Mouse (Mus musculus) bone marrow macrophage, adult 2 months (primary cell): Measurements from ENCODE around the gene Anxa9.

Experiments used
- CTCF ChIP-seq: IDR thresholded peaks from 2 replicates; pipeline ENCODE4 v1.5.1; 2012; ENCODE audit warnings: low read depth, mild to moderate bottlenecking, low read length, moderate library complexity
- POLR2A ChIP-seq: IDR thresholded peaks from 2 replicates; pipeline ENCODE4 v1.6.1; 2012; ENCODE audit warnings: mild to moderate bottlenecking, low read depth, low read length, borderline replicate concordance

DNA sequence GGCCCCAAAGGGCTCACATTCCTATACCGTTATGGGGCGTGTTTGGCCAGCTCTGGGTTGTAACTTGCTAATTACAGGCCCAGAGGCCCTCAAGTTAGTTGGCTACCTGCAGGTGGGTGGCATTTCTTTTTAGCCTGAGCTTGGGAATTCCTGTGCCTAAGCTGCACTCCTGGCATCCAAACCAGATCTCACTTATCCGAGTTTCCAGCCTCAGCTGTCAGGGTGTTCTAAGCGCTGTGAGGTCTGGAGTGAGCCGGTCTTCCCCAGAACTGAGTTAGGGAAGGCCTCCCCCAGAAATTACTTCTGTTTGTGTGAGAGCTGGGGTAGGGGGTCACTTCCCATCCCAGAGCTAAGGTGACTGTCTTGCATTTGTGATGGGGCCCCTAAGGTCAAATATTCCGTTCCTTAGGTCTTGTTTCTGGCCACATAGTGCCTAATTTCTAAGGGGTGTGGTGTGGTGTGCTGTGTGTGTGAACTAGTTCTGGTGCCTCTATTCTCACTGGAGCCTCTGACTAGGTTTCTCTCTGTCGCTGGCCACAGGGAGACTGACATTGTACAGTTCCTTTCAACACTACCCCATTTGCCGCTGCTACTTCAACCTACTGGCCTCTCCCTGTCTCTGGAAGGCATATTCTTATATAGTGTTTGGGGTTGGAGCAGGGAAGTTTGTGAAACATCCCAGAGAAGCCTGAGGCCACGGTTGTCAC is 9.0 kb upstream of the Anxa9 start:
- TF ChIP-seq CTCF (no peak), POLR2A (no peak)
